ENCODE assay signal across 8 mouse cellular contexts in genomic region chr17:35125578-35125977, GRCm38 (mm10). TPM values are rescaled to one million over a fixed set of nuclear protein-coding genes. Genes with fewer than 3 reads are reported as not detected.
DNase-seq lines count a peak whose midpoint lies in the region; ATAC-seq and TF ChIP-seq lines count a peak whose summit lies in the region.

No protein-coding gene starts in this region.

- H3K27me3 ChIP-seq in heart, embryonic 12.5 days (replicated peaks) = no peaks in the 10 kb centered on the region
- H3K27me3 ChIP-seq in MEL (ENCODE audit: control insufficient read depth in 1 of 2, insufficient read depth in 2 of 2, low read length in 2 of 2) = no peaks in the 10 kb centered on the region
- no peaks in the 10 kb centered on the region for H3K27me3 ChIP-seq in hindbrain, embryonic 15.5 days
- H3K27me3 ChIP-seq in midbrain, embryonic 12.5 days = no peaks in the 10 kb centered on the region

- peak overlapping the region; percentile 75 for H3K4me3 ChIP-seq in heart, embryonic 12.5 days
- H3K4me3 ChIP-seq in MEL (ENCODE audit: control insufficient read depth in 1 of 2, insufficient read depth in 1 of 2, low read depth in 2 of 2, low read length in 2 of 2) = peak overlapping the region; percentile 90 to 99
- peak overlapping the region; percentile 54 for H3K4me3 ChIP-seq in hindbrain, embryonic 15.5 days
- H3K4me3 ChIP-seq in midbrain, embryonic 12.5 days = peak overlapping the region; percentile 63

- TF ChIP-seq RAD21 in MEL (IDR thresholded peaks at IDR 0.05; ENCODE audit: low read depth, low read length) = no peak

- no peak for TF ChIP-seq EP300 in MEL (IDR thresholded peaks at IDR 0.05; ENCODE audit: low read depth in 1 of 2, low read length in 2 of 2)

- no peak for TF ChIP-seq POLR2A in MEL (IDR thresholded peaks at IDR 0.05; ENCODE audit: control insufficient read depth in 1 of 2, insufficient read depth in 1 of 2, low read depth in 1 of 2, low read length in 2 of 2, poor library complexity in 1 of 2)

- peaks cover 36% of the 10 kb centered on the region for H3K36me3 ChIP-seq in heart, embryonic 12.5 days
- H3K36me3 ChIP-seq in MEL (ENCODE audit: control insufficient read depth in 1 of 2, insufficient read depth in 2 of 2, low read length in 2 of 2) = peaks cover 0 to 10% of the 10 kb centered on the region in 2 experiments; a peak in 2 of 4 replicates
- H3K36me3 ChIP-seq in hindbrain, embryonic 15.5 days = peaks cover 15% of the 10 kb centered on the region
- H3K36me3 ChIP-seq in midbrain, embryonic 12.5 days = peaks cover 27% of the 10 kb centered on the region

- H3K9me3 ChIP-seq in heart, embryonic 12.5 days (replicated peaks) = no peaks in the 10 kb centered on the region
- no peaks in the 10 kb centered on the region for H3K9me3 ChIP-seq in MEL (replicated peaks; ENCODE audit: insufficient read depth, low read length)
- no peaks in the 10 kb centered on the region for H3K9me3 ChIP-seq in hindbrain, embryonic 15.5 days
- H3K9me3 ChIP-seq in midbrain, embryonic 12.5 days = no peaks in the 10 kb centered on the region

- H3K9ac ChIP-seq in heart, embryonic 12.5 days = peak overlapping the region; percentile 85
- peak overlapping the region; percentile 83 for H3K9ac ChIP-seq in MEL (ENCODE audit: control insufficient read depth, low read depth, low read length, poor library complexity, severe bottlenecking)
- peak overlapping the region; percentile 60 for H3K9ac ChIP-seq in hindbrain, embryonic 15.5 days
- no peak overlapping the region for H3K9ac ChIP-seq in midbrain, embryonic 12.5 days (replicated peaks)

- H3K79me2 ChIP-seq in MEL (ENCODE audit: control insufficient read depth, insufficient read depth, low read length, poor library complexity) = peaks cover 37% of the 10 kb centered on the region

- no peak for DNase-seq in heart, postnatal 25 days (ENCODE audit: low spot score)
- DNase-seq in MEL (ENCODE audit: low read depth, low spot score) = no peak
- DNase-seq in natural killer cell, adult 2 months (ENCODE audit: low spot score in 2 of 2) = no peak
- DNase-seq in urinary bladder, postnatal 14 days (ENCODE audit: low spot score) = no peak
- DNase-seq in cerebellum, adult 11-12 months = no peak

- peaks cover 38% of the 10 kb centered on the region for H3K4me1 ChIP-seq in heart, embryonic 12.5 days (replicated peaks)
- H3K4me1 ChIP-seq in MEL (ENCODE audit: control insufficient read depth in 1 of 2, insufficient read depth in 2 of 2, low read length in 2 of 2) = peaks cover 6 to 8% of the 10 kb centered on the region in 2 experiments; a peak in 3 of 4 replicates
- H3K4me1 ChIP-seq in hindbrain, embryonic 15.5 days (replicated peaks) = peaks cover 46% of the 10 kb centered on the region
- peaks cover 37% of the 10 kb centered on the region for H3K4me1 ChIP-seq in midbrain, embryonic 12.5 days

- ATAC-seq in heart, embryonic 12.5 days (ENCODE audit: insufficient number of reproducible peaks, low FRiP score) = no peak
- no peak for ATAC-seq in hindbrain, embryonic 15.5 days (ENCODE audit: low FRiP score, low read depth)
- ATAC-seq in midbrain, embryonic 12.5 days (ENCODE audit: low FRiP score, low read depth) = no peak

- H3K4me2 ChIP-seq in heart, embryonic 12.5 days = peak overlapping the region; percentile 82
- peak overlapping the region; percentile 67 for H3K4me2 ChIP-seq in hindbrain, embryonic 15.5 days
- peak overlapping the region; percentile 74 for H3K4me2 ChIP-seq in midbrain, embryonic 12.5 days (replicated peaks)

- 25% methylated on average over 6 of the region's 6 CpGs for WGBS in heart, embryonic 12.5 days
- 40% methylated on average over 6 of the region's 6 CpGs for WGBS in hindbrain, embryonic 15.5 days
- WGBS in midbrain, embryonic 12.5 days = 41% methylated on average over 6 of the region's 6 CpGs

- intact Hi-C loops in heart, postnatal 25 days (cut with DNase I) = no loop called here

- peak overlapping the region; percentile 77 for H3K27ac ChIP-seq in heart, embryonic 12.5 days (ENCODE audit: poor library complexity, severe bottlenecking)
- H3K27ac ChIP-seq in MEL (ENCODE audit: control insufficient read depth, low read depth, low read length) = 0 out of 2 replicates have a peak overlapping the region, but pooled peaks have one; percentile 22
- H3K27ac ChIP-seq in hindbrain, embryonic 15.5 days (replicated peaks) = no peak overlapping the region
- H3K27ac ChIP-seq in midbrain, embryonic 12.5 days (replicated peaks) = no peak overlapping the region

- no peak for TF ChIP-seq CTCF in MEL (IDR thresholded peaks at IDR 0.05 in 2 of 3, conservative IDR thresholded peaks at IDR 0.05 in 1 of 3; ENCODE audit: control insufficient read depth in 1 of 3, insufficient read depth in 1 of 3, low read depth in 2 of 3, low read length in 3 of 3, poor library complexity in 1 of 3, severe bottlenecking in 1 of 3)

TF ChIP-seq in MEL, 35 proteins besides CTCF, POLR2A, EP300 and RAD21:
- TF ChIP-seq GATA1 (IDR thresholded peaks at IDR 0.05; ENCODE audit: low read depth, low read length) = no peak
- no peak for TF ChIP-seq HCFC1 (IDR thresholded peaks at IDR 0.05; ENCODE audit: low read depth, low read length)
- TF ChIP-seq CHD2 (IDR thresholded peaks at IDR 0.05; ENCODE audit: low read length) = no peak; the same call in 1 of the 2 replicates
- TF ChIP-seq CHD1 (IDR thresholded peaks at IDR 0.05; ENCODE audit: low read depth, low read length) = no peak
- TF ChIP-seq MAX (IDR thresholded peaks at IDR 0.05; ENCODE audit: low read length) = no peak
- TF ChIP-seq ZMIZ1 (IDR thresholded peaks at IDR 0.05; ENCODE audit: low read depth, low read length) = no peak
- TF ChIP-seq MYB (IDR thresholded peaks at IDR 0.05; ENCODE audit: low read depth, low read length) = no peak
- TF ChIP-seq TAL1 (IDR thresholded peaks at IDR 0.05; ENCODE audit: low read length) = no peak
- no peak for TF ChIP-seq JUND (IDR thresholded peaks at IDR 0.05; ENCODE audit: low read depth, low read length)

RNA-seq across cellular contexts. Expression of gene D17H6S53E, which starts 0.6 kb away (rescaled TPM):
- polyA plus RNA-seq in heart, embryonic 12.5 days (2016; fragmentation: Nextera tagmentation; extraction: Ambion mirVana) = 8.6 and 8.7 TPM in 2 replicates
- total RNA-seq in heart, postnatal 25 days (2021) = 10 to 100 TPM; 27.0 to 27.1 TPM
- total RNA-seq in MEL (2012; rRNA removed) = 9.3 and 13.6 TPM in 2 replicates
- 10 to 100 TPM in 1 of 2 experiments, not detected in 1; 11.6 TPM for polyA plus RNA-seq in MEL (2012; ENCODE audit: insufficient read depth in 1 of 2, insufficient read length in 2 of 2, low read depth in 1 of 2, low replicate concordance in 2 of 2, missing spikeins in 1 of 2)
- 9.3 and 10.8 TPM in 2 replicates for polyA plus RNA-seq in hindbrain, embryonic 15.5 days (2015; fragmentation: Nextera tagmentation; extraction: Ambion mirVana)
- polyA plus RNA-seq in midbrain, embryonic 12.5 days (2016; fragmentation: Nextera tagmentation; extraction: Ambion mirVana) = 8.0 and 9.1 TPM in 2 replicates

RNA-seq across cellular contexts. Expression of gene Csnk2b, which starts 3.7 kb away (rescaled TPM):
- 190 and 207 TPM in 2 replicates for polyA plus RNA-seq in heart, embryonic 12.5 days (2016; fragmentation: Nextera tagmentation; extraction: Ambion mirVana)
- total RNA-seq in heart, postnatal 25 days (2021) = 100 to 1,000 TPM; 155 to 167 TPM
- 193 and 222 TPM in 2 replicates for total RNA-seq in MEL (2012; rRNA removed)
- polyA plus RNA-seq in MEL (2012; ENCODE audit: insufficient read depth in 1 of 2, insufficient read length in 2 of 2, low read depth in 1 of 2, low replicate concordance in 2 of 2, missing spikeins in 1 of 2) = 100 to 1,000 TPM in 1 of 2 experiments, not detected in 1; 607 TPM
- 308 and 311 TPM in 2 replicates for polyA plus RNA-seq in hindbrain, embryonic 15.5 days (2015; fragmentation: Nextera tagmentation; extraction: Ambion mirVana)
- polyA plus RNA-seq in midbrain, embryonic 12.5 days (2016; fragmentation: Nextera tagmentation; extraction: Ambion mirVana) = 279 TPM in 2 replicates

RNA-seq across cellular contexts. Expression of gene Gpank1, which starts 4.3 kb away (rescaled TPM):
- 11.1 and 15.1 TPM in 2 replicates for polyA plus RNA-seq in heart, embryonic 12.5 days (2016; fragmentation: Nextera tagmentation; extraction: Ambion mirVana)
- total RNA-seq in heart, postnatal 25 days (2021) = 1 to 10 TPM; 6.3 to 9.5 TPM
- 44.7 and 44.9 TPM in 2 replicates for total RNA-seq in MEL (2012; rRNA removed)
- 10 to 100 TPM in 1 of 2 experiments, not detected in 1; 40.4 TPM for polyA plus RNA-seq in MEL (2012; ENCODE audit: insufficient read depth in 1 of 2, insufficient read length in 2 of 2, low read depth in 1 of 2, low replicate concordance in 2 of 2, missing spikeins in 1 of 2)
- polyA plus RNA-seq in hindbrain, embryonic 15.5 days (2015; fragmentation: Nextera tagmentation; extraction: Ambion mirVana) = 24.3 and 25.4 TPM in 2 replicates
- polyA plus RNA-seq in midbrain, embryonic 12.5 days (2016; fragmentation: Nextera tagmentation; extraction: Ambion mirVana) = 22.2 and 26.4 TPM in 2 replicates

RNA-seq across cellular contexts. Expression of gene Apom, which starts 6.3 kb away (rescaled TPM):
- 1.3 and 8.3 TPM in 2 replicates for polyA plus RNA-seq in heart, embryonic 12.5 days (2016; fragmentation: Nextera tagmentation; extraction: Ambion mirVana)
- not detected for total RNA-seq in heart, postnatal 25 days (2021)
- 0.15 TPM in 1 of 2 replicates, not detected in the other for total RNA-seq in MEL (2012; rRNA removed)
- polyA plus RNA-seq in MEL (2012; ENCODE audit: insufficient read depth in 1 of 2, insufficient read length in 2 of 2, low read depth in 1 of 2, low replicate concordance in 2 of 2, missing spikeins in 1 of 2) = under 1 TPM in 1 of 2 experiments, not detected in 1; 0.79 TPM
- polyA plus RNA-seq in hindbrain, embryonic 15.5 days (2015; fragmentation: Nextera tagmentation; extraction: Ambion mirVana) = 0.21 and 0.79 TPM in 2 replicates
- 0.65 and 1.5 TPM in 2 replicates for polyA plus RNA-seq in midbrain, embryonic 12.5 days (2016; fragmentation: Nextera tagmentation; extraction: Ambion mirVana)

RNA-seq across cellular contexts. Expression of gene Bag6, which starts 9.4 kb away (rescaled TPM):
- polyA plus RNA-seq in heart, embryonic 12.5 days (2016; fragmentation: Nextera tagmentation; extraction: Ambion mirVana) = 56.1 and 61.6 TPM in 2 replicates
- total RNA-seq in heart, postnatal 25 days (2021) = 100 to 1,000 TPM; 222 to 232 TPM
- total RNA-seq in MEL (2012; rRNA removed) = 98.2 and 102 TPM in 2 replicates
- 100 to 1,000 TPM in 1 of 2 experiments, not detected in 1; 283 TPM for polyA plus RNA-seq in MEL (2012; ENCODE audit: insufficient read depth in 1 of 2, insufficient read length in 2 of 2, low read depth in 1 of 2, low replicate concordance in 2 of 2, missing spikeins in 1 of 2)
- 70.0 and 75.7 TPM in 2 replicates for polyA plus RNA-seq in hindbrain, embryonic 15.5 days (2015; fragmentation: Nextera tagmentation; extraction: Ambion mirVana)
- 84.0 and 95.3 TPM in 2 replicates for polyA plus RNA-seq in midbrain, embryonic 12.5 days (2016; fragmentation: Nextera tagmentation; extraction: Ambion mirVana)

Comparison
In these comparisons a context has a peak if more than half of its experiments do, and no peak if none do; other contexts are left out.
1. H3K27ac ChIP-seq: peak in heart, embryonic 12.5 days (single experiment) and MEL (single experiment); none in hindbrain, embryonic 15.5 days (single experiment) and midbrain, embryonic 12.5 days (single experiment).
2. Peak in every context shown above with its lines, with median percentiles within 50 percentile points of each other: H3K4me2 ChIP-seq and H3K4me3 ChIP-seq.